In the genomic region with DNA sequence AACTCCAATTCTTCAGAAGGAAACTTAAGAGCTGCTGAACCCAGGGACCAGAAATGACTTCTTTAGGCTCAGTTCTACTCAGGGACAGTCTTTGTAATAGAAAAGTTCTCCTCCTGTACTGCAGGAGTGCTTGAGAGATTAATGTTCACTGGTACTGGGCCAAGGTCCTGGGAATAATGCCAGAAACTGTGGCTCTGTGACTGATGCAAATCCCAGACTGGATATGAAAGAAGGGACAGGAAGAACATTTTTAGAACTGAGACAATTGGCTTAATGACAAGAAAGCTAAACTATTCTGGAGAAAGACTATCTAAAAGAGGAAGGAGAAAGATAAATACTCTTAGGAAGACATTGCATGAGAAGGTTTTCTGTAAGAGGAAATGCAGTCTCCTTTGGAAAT, we compare ENCODE assay signal across 8 mouse cellular contexts.
DNase-seq lines count a peak whose midpoint lies in the region; ATAC-seq lines count a peak whose summit lies in the region.

No protein-coding gene starts in this region.

- H3K4me3 ChIP-seq in intestine, embryonic 15.5 days (replicated peaks): no peak overlapping the region

- H3K4me1 ChIP-seq in intestine, embryonic 15.5 days (replicated peaks): no peaks in the 10 kb centered on the region

- ATAC-seq in intestine, embryonic 15.5 days: peak; percentile 80

- no peak overlapping the region for H3K4me2 ChIP-seq in intestine, embryonic 15.5 days (replicated peaks)

- H3K9me3 ChIP-seq in intestine, embryonic 15.5 days: no peaks in the 10 kb centered on the region

- H3K36me3 ChIP-seq in intestine, embryonic 15.5 days: no peaks in the 10 kb centered on the region

- H3K27ac ChIP-seq in intestine, embryonic 15.5 days: no peak overlapping the region

- H3K27me3 ChIP-seq in intestine, embryonic 15.5 days (replicated peaks): no peaks in the 10 kb centered on the region

- no peak overlapping the region for H3K9ac ChIP-seq in intestine, embryonic 15.5 days

- peak; percentile 21 for DNase-seq in 3134 (ENCODE audit: extremely low read depth, insufficient read length, low spot score)
- peak; percentile 92 for DNase-seq in adipocyte (ENCODE audit: low spot score)
- peak; percentile 7 to 13 for DNase-seq in frontal cortex, postnatal 10 days (ENCODE audit: low spot score in 2 of 2)
- DNase-seq in left cerebral cortex, adult 18-20 months (ENCODE audit: low spot score in 2 of 2): peak; percentile 41 to 48
- DNase-seq in ovary, postnatal 14 days (ENCODE audit: low spot score): peak; percentile 56
- no peak for DNase-seq in yolk sac, embryonic 10.5 days (ENCODE audit: low spot score)
- no peak for DNase-seq in thymus, postnatal 0 days (ENCODE audit: low spot score)

Comparison
In these comparisons a context has a peak if more than half of its experiments do, and no peak if none do; other contexts are left out.
1. DNase-seq: peak in 3134 (single experiment), adipocyte (single experiment), frontal cortex, postnatal 10 days (2 of 2), left cerebral cortex, adult 18-20 months (2 of 2) and ovary, postnatal 14 days (single experiment); none in yolk sac, embryonic 10.5 days (single experiment) and thymus, postnatal 0 days (single experiment).